Mouse (Mus musculus): ENCODE results near the gene Serpinb9d.
"Not testable (repeated sequence)": the region's sequence is repeated elsewhere in the genome, so short reads cannot be mapped to it uniquely, and the experiment has no call there.

Serpinb9d gene

GRCm38 (mm10) chr13:33192659-33193058, at the start of gene Serpinb9d:
Gene Serpinb9d (plus strand): TSS chr13:33192959.
- no peak for DNase-seq (ENCODE audit: low read depth)

DNA sequence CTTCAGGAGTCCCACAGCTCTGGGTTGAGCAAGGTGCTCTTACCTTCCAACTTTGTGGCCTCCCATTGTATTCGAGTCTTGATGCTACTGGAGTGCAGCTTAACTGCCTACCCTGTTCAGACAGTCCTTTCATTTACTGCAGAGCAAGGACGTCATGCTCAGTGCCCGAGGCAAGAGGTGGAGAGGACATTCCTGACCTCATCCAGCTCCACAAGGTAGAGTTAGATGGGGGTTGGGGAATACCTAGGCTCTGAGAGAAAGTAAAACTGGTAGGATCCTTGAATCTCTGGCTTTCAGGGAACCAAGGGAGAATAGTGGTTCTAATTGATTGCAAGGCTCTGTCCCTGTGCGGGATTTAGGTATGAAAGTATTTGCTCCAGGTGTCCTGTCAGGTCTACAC, 33.1 kb upstream of the Serpinb9d start, which contains the start of gene Serpinb9c:
Gene Serpinb9c (minus strand): TSS at position 101 of the 400 bp plus-strand sequence.
- no peak for DNase-seq (ENCODE audit: low read depth)

DNA sequence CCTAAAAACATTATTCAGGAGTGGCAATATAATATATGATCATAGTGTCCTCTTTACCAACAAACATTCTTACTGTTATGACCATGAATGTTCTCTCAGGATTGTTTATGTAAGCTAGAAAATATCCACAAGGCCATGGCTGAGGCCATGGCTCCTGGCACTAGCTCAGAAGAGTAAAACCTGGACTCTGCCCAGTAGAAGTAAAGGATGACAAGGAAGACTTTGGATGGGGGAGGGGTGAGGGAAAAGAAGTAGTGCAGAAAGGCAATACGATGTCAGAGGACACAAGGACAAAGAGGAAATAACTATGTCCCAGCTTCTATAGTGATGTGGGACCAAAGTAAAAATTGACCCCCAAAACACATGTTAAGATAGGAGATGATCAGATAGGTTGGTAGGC, 2.3 kb upstream of the Serpinb9d start:
- not testable (repeated sequence) for DNase-seq (ENCODE audit: low read depth)

DNA sequence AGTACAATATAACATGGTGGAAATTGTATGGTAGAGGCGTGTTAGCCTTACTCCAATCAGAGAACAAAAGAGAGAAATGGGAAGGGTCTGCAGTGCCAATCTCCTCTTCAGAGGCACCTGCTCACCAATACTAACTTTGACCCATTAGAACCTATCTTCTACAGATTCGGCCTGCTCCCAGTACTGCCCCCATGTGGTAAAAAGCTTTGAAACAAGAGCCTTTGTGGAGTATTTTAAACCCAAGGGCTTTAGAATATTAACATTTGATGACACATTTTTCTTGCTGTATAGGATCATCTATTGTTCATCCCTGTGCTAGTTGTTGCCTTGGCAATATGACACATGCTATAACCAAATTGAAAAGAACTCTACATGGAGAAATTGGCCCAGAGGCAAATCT, 7.0 kb downstream of the Serpinb9d start:
- no peak for DNase-seq (ENCODE audit: low read depth)

DNA sequence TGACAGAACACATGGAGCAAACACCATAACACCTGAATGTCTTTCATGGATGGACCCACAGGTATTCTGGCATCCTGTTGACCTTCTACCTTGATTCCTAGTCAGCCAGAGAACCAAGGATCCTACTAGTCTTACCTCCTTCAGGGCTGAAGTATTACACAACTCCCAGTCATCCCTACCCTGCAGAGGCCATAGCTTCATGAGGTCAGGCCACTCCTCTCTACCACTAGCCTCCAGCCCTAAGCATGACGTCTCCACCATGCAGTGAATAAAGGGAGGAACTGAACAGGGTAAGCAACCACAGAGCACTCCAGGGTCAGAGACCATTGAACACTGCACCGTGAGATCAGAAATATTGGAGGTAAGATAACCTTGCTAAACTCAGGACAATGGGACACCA, 56.6 kb downstream of the Serpinb9d start, which contains the start of gene Serpinb9e:
Gene Serpinb9e (plus strand): TSS at position 301 of the 400 bp plus-strand sequence.
- not testable (repeated sequence) for DNase-seq (ENCODE audit: low read depth)

Measured in fibroblast of lung, adult 2 months (primary cell).